Mouse (Mus musculus): ENCODE data around the gene Topors.

DNA sequence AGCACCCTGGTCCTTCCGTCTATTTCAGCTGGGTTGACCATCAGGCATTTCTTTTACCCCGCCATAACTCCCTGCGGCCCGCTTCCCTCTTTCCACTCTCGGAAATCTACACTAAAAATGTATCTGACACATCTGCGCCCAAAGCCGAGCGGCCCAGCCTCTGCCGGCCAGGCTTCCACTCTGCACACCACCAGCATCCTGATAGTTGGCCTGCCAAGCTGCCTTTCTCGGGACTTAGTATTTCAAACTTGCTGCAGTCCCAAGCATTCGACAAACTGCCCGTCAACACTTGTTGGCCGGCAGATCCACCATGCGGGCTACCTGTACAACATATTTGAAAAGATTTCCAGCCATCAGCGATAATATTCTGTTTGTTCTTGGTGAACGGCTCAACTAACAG is 815 bp downstream of the Topors start:
- TF ChIP-seq CTCF (IDR thresholded peaks at IDR 0.05; ENCODE audit: low read depth) (no peak), EP300 (optimal IDR thresholded peaks at IDR 0.05) (no peak)
